Mouse (Mus musculus): ENCODE measurements around the gene Bbs9. TPM values are rescaled to one million over a fixed set of nuclear protein-coding genes. Genes with fewer than 3 reads are reported as not detected.

Bbs9 gene
- polyA plus RNA-seq, 1 experiment from 2014 or later, result 15.5 TPM

- Histone ChIP-seq H3K9me3 (ENCODE audit: control insufficient read depth, low read length) (no peaks in the 10 kb centered on the region), H3K4me3 (ENCODE audit: low read depth, low read length) (no peak overlapping the region), H3K4me2 (ENCODE audit: low read depth, severe bottlenecking) (no peak overlapping the region), H3K27ac (replicated peaks; ENCODE audit: low read depth, low read length) (no peak overlapping the region), H3K36me3 (ENCODE audit: control insufficient read depth, insufficient read depth, low read length) (no peaks in the 10 kb centered on the region), H3K4me1 (ENCODE audit: control insufficient read depth, insufficient read depth, low read length) (peaks cover 11% of the 10 kb centered on the region), H3K27me3 (ENCODE audit: control insufficient read depth, insufficient read depth, low read length) (no peaks in the 10 kb centered on the region), H3K9ac (ENCODE audit: low read length) (no peak overlapping the region)
- DNase-seq (ENCODE audit: low spot score) (no peak), ATAC-seq (ENCODE audit: insufficient number of reproducible peaks, low FRiP score, low TSS enrichment, low read depth) (no peak)
- 51% methylated on average over 9 of the region's 9 CpGs for WGBS
Observed at GRCm38 (mm10) chr9:22789380-22790168, 314.1 kb downstream of the Bbs9 start.

GRCm38 (mm10) chr9:22791208-22791607 lies 315.7 kb downstream of the Bbs9 start:
- Histone ChIP-seq H3K4me3 (ENCODE audit: low read depth, low read length) (no peak overlapping the region), H3K36me3 (ENCODE audit: control insufficient read depth, insufficient read depth, low read length) (no peaks in the 10 kb centered on the region), H3K4me1 (ENCODE audit: control insufficient read depth, insufficient read depth, low read length) (peaks cover 11% of the 10 kb centered on the region), H3K9me3 (ENCODE audit: control insufficient read depth, low read length) (no peaks in the 10 kb centered on the region), H3K9ac (ENCODE audit: low read length) (no peak overlapping the region), H3K27me3 (ENCODE audit: control insufficient read depth, insufficient read depth, low read length) (no peaks in the 10 kb centered on the region), H3K27ac (replicated peaks; ENCODE audit: low read depth, low read length) (no peak overlapping the region), H3K4me2 (ENCODE audit: low read depth, severe bottlenecking) (no peak overlapping the region)
- ATAC-seq (ENCODE audit: insufficient number of reproducible peaks, low FRiP score, low TSS enrichment, low read depth) (no peak), DNase-seq (ENCODE audit: low spot score) (no peak)
- WGBS, result 87% methylated on average over 5 of the region's 5 CpGs

GRCm38 (mm10) chr9:22791750-22792149 lies 316.2 kb downstream of the Bbs9 start:
- 58% methylated on average over 9 of the region's 9 CpGs for WGBS
- H3K4me3 ChIP-seq (ENCODE audit: low read depth, low read length), result no peak overlapping the region
- no peaks in the 10 kb centered on the region for H3K27me3 ChIP-seq (ENCODE audit: control insufficient read depth, insufficient read depth, low read length)
- DNase-seq (ENCODE audit: low spot score) (no peak), ATAC-seq (ENCODE audit: insufficient number of reproducible peaks, low FRiP score, low TSS enrichment, low read depth) (no peak)
- peaks cover 11% of the 10 kb centered on the region for H3K4me1 ChIP-seq (ENCODE audit: control insufficient read depth, insufficient read depth, low read length)
- no peak overlapping the region for H3K4me2 ChIP-seq (ENCODE audit: low read depth, severe bottlenecking)
- no peak overlapping the region for H3K27ac ChIP-seq (replicated peaks; ENCODE audit: low read depth, low read length)
- H3K9ac ChIP-seq (ENCODE audit: low read length), result no peak overlapping the region
- H3K36me3 ChIP-seq (ENCODE audit: control insufficient read depth, insufficient read depth, low read length), result no peaks in the 10 kb centered on the region
- H3K9me3 ChIP-seq (ENCODE audit: control insufficient read depth, low read length), result no peaks in the 10 kb centered on the region

DNA sequence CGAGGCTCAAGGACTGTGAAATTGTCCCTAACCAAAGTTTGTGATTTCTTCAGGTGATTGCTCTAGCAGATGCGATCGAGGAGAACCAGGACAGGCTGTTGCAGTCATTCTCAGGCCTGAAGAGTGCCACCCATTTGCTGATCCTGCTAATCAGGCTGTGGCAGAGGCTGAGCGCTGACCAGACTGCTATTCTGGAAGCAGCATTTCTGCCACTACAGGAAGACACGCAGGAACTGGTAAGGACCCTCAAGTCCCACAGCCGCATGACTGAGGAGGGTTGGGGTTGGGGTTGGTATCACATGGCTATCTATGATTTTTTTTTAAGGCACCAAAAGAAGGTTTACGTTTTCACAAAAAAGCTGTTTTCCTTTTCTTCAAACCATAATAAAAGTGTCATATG lies 318.2 kb downstream of the Bbs9 start:
- H3K9me3 ChIP-seq (ENCODE audit: control insufficient read depth, low read length), result no peaks in the 10 kb centered on the region
- ATAC-seq (ENCODE audit: insufficient number of reproducible peaks, low FRiP score, low TSS enrichment, low read depth) (no peak), DNase-seq (ENCODE audit: low spot score) (no peak)
- no peak overlapping the region for H3K27ac ChIP-seq (replicated peaks; ENCODE audit: low read depth, low read length)
- no peak overlapping the region for H3K4me3 ChIP-seq (ENCODE audit: low read depth, low read length)
- H3K36me3 ChIP-seq (ENCODE audit: control insufficient read depth, insufficient read depth, low read length), result no peaks in the 10 kb centered on the region
- H3K27me3 ChIP-seq (ENCODE audit: control insufficient read depth, insufficient read depth, low read length), result no peaks in the 10 kb centered on the region
- WGBS, result 51% methylated on average over 7 of the region's 7 CpGs
- no peak overlapping the region for H3K9ac ChIP-seq (ENCODE audit: low read length)
- H3K4me1 ChIP-seq (ENCODE audit: control insufficient read depth, insufficient read depth, low read length), result peaks cover 11% of the 10 kb centered on the region
- no peak overlapping the region for H3K4me2 ChIP-seq (ENCODE audit: low read depth, severe bottlenecking)

DNA sequence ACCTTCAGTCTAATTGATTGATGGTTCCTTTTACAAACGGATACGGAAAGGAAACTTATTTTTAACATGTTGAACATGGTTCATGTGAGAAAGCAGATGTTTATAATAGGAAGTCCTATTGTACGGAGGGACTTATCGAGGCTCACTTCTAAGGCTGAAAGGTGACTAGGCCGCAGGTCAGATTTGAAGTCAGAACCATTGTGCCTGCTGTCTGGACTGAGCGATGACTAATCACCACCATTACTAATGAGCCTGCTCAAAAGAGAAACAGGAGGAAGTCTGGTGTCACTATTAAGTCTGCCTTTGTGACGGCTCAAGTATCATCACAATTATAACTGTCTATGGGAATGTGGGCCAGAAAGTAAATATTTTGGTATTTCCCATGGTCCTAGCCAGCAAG lies 325.2 kb downstream of the Bbs9 start:
- no peak overlapping the region for H3K9ac ChIP-seq (ENCODE audit: low read length)
- ATAC-seq (ENCODE audit: insufficient number of reproducible peaks, low FRiP score, low TSS enrichment, low read depth) (no peak), DNase-seq (ENCODE audit: low spot score) (no peak)
- no peak overlapping the region for H3K4me3 ChIP-seq (ENCODE audit: low read depth, low read length)
- H3K4me2 ChIP-seq (ENCODE audit: low read depth, severe bottlenecking), result no peak overlapping the region
- WGBS, result 71% methylated on average over 7 of the region's 7 CpGs
- H3K9me3 ChIP-seq (ENCODE audit: control insufficient read depth, low read length), result no peaks in the 10 kb centered on the region
- H3K27ac ChIP-seq (replicated peaks; ENCODE audit: low read depth, low read length), result no peak overlapping the region
- H3K36me3 ChIP-seq (ENCODE audit: control insufficient read depth, insufficient read depth, low read length), result no peaks in the 10 kb centered on the region
- H3K27me3 ChIP-seq (ENCODE audit: control insufficient read depth, insufficient read depth, low read length), result no peaks in the 10 kb centered on the region
- H3K4me1 ChIP-seq (ENCODE audit: control insufficient read depth, insufficient read depth, low read length), result no peaks in the 10 kb centered on the region

DNA sequence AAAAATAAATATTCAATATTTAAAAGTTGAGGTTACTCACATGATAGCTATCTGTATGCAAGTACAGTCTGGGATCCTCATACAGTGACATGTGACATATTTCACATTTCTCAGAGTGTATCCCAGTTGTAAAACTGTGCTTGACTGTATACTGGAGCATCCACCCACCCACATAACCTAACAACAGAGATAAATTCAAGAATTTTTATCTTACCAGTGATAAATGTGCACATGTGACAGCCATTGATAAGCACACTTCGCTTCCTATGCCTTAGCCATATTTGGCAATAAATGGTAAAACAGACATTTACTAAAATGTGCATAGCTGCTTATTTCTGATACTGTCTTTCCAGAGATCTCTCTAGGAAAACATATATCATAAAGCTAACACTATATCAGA lies 330.5 kb downstream of the Bbs9 start:
- no peaks in the 10 kb centered on the region for H3K27me3 ChIP-seq (ENCODE audit: control insufficient read depth, insufficient read depth, low read length)
- H3K4me1 ChIP-seq (ENCODE audit: control insufficient read depth, insufficient read depth, low read length), result no peaks in the 10 kb centered on the region
- DNase-seq (ENCODE audit: low spot score) (no peak), ATAC-seq (ENCODE audit: insufficient number of reproducible peaks, low FRiP score, low TSS enrichment, low read depth) (no peak)
- H3K9ac ChIP-seq (ENCODE audit: low read length), result no peak overlapping the region
- no peak overlapping the region for H3K4me3 ChIP-seq (ENCODE audit: low read depth, low read length)
- H3K4me2 ChIP-seq (ENCODE audit: low read depth, severe bottlenecking), result no peak overlapping the region
- no peaks in the 10 kb centered on the region for H3K9me3 ChIP-seq (ENCODE audit: control insufficient read depth, low read length)
- WGBS, result 90% methylated on average over 1 of the region's 1 CpGs
- no peak overlapping the region for H3K27ac ChIP-seq (replicated peaks; ENCODE audit: low read depth, low read length)
- no peaks in the 10 kb centered on the region for H3K36me3 ChIP-seq (ENCODE audit: control insufficient read depth, insufficient read depth, low read length)

GRCm38 (mm10) chr9:22806494-22806893 lies 331.0 kb downstream of the Bbs9 start:
- no peak overlapping the region for H3K27ac ChIP-seq (replicated peaks; ENCODE audit: low read depth, low read length)
- no peaks in the 10 kb centered on the region for H3K4me1 ChIP-seq (ENCODE audit: control insufficient read depth, insufficient read depth, low read length)
- DNase-seq (ENCODE audit: low spot score) (no peak), ATAC-seq (ENCODE audit: insufficient number of reproducible peaks, low FRiP score, low TSS enrichment, low read depth) (no peak)
- H3K4me2 ChIP-seq (ENCODE audit: low read depth, severe bottlenecking), result no peak overlapping the region
- no peaks in the 10 kb centered on the region for H3K9me3 ChIP-seq (ENCODE audit: control insufficient read depth, low read length)
- WGBS, result 64% methylated on average over 5 of the region's 5 CpGs
- no peaks in the 10 kb centered on the region for H3K27me3 ChIP-seq (ENCODE audit: control insufficient read depth, insufficient read depth, low read length)
- no peak overlapping the region for H3K9ac ChIP-seq (ENCODE audit: low read length)
- H3K4me3 ChIP-seq (ENCODE audit: low read depth, low read length), result no peak overlapping the region
- H3K36me3 ChIP-seq (ENCODE audit: control insufficient read depth, insufficient read depth, low read length), result no peaks in the 10 kb centered on the region

DNA sequence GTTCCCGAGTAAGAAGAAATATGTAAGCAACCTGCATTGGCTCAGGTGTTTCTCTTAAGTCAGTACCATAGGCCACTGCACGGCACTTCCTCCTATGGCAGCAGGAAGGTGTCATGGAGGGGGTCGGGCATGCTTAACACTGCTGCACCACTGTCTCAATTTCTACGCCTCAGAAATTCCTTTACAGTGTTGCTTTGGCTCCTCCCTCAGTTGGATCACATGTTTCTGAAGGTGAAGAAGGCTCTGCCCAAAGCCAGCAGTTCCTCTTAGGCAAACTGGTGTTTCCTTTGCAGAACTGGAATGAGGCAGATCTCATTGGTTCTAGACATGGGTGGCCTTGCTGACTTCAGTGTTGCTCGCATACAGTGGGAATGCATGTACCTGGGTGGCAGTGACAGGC lies 332.2 kb downstream of the Bbs9 start:
- H3K4me1 ChIP-seq (ENCODE audit: control insufficient read depth, insufficient read depth, low read length), result no peaks in the 10 kb centered on the region
- H3K27me3 ChIP-seq (ENCODE audit: control insufficient read depth, insufficient read depth, low read length), result no peaks in the 10 kb centered on the region
- ATAC-seq (ENCODE audit: insufficient number of reproducible peaks, low FRiP score, low TSS enrichment, low read depth), result no peak
- no peak for DNase-seq (ENCODE audit: low spot score)
- no peak overlapping the region for H3K27ac ChIP-seq (replicated peaks; ENCODE audit: low read depth, low read length)
- no peaks in the 10 kb centered on the region for H3K36me3 ChIP-seq (ENCODE audit: control insufficient read depth, insufficient read depth, low read length)
- no peaks in the 10 kb centered on the region for H3K9me3 ChIP-seq (ENCODE audit: control insufficient read depth, low read length)
- WGBS, result 84% methylated on average over 5 of the region's 5 CpGs
- no peak overlapping the region for H3K4me3 ChIP-seq (ENCODE audit: low read depth, low read length)
- H3K4me2 ChIP-seq (ENCODE audit: low read depth, severe bottlenecking), result no peak overlapping the region
- H3K9ac ChIP-seq (ENCODE audit: low read length), result no peak overlapping the region

- Histone ChIP-seq H3K27ac (replicated peaks; ENCODE audit: low read depth, low read length) (no peak overlapping the region), H3K9me3 (ENCODE audit: control insufficient read depth, low read length) (no peaks in the 10 kb centered on the region), H3K36me3 (ENCODE audit: control insufficient read depth, insufficient read depth, low read length) (no peaks in the 10 kb centered on the region), H3K4me2 (ENCODE audit: low read depth, severe bottlenecking) (no peak overlapping the region), H3K27me3 (ENCODE audit: control insufficient read depth, insufficient read depth, low read length) (no peaks in the 10 kb centered on the region), H3K9ac (ENCODE audit: low read length) (no peak overlapping the region), H3K4me3 (ENCODE audit: low read depth, low read length) (no peak overlapping the region), H3K4me1 (ENCODE audit: control insufficient read depth, insufficient read depth, low read length) (peaks cover 2% of the 10 kb centered on the region)
- no peak for DNase-seq (ENCODE audit: low spot score)
- no peak for ATAC-seq (ENCODE audit: insufficient number of reproducible peaks, low FRiP score, low TSS enrichment, low read depth)
- 92% methylated on average over 4 of the region's 4 CpGs for WGBS
Observed at GRCm38 (mm10) chr9:22809621-22810126, 334.2 kb downstream of the Bbs9 start.

All from limb, embryonic 11.5 days (tissue).